Mouse (Mus musculus) E14TG2a.4 (cell line): ENCODE data around the gene Grm8.

Experiments used
- CTCF ChIP-seq: conservative IDR thresholded peaks from 2 replicates; pipeline ENCODE4 v1.5.1; 2014; ENCODE audit warnings: low read length
- NANOG ChIP-seq: IDR thresholded peaks from 2 replicates; pipeline ENCODE4 v1.6.1; 2014; ENCODE audit warnings: borderline replicate concordance, low read length, mixed read lengths
- POU5F1 ChIP-seq: IDR thresholded peaks from 2 replicates; pipeline ENCODE4 v1.6.1; 2014; ENCODE audit warnings: low read length, borderline replicate concordance

- TF ChIP-seq CTCF (no peak), NANOG (no peak), POU5F1 (no peak)
Measured at GRCm38 (mm10) chr6:27892886-27893285, 242.1 kb downstream of the Grm8 start.
